Mouse (Mus musculus): ENCODE measurements at regions not wholly inside any gene's neighbourhood (a gene's known extent, or its start where the extent isn't known, plus 50 kb on each side); places are given as distances from the start of the nearest gene placed in this dataset.

DNA sequence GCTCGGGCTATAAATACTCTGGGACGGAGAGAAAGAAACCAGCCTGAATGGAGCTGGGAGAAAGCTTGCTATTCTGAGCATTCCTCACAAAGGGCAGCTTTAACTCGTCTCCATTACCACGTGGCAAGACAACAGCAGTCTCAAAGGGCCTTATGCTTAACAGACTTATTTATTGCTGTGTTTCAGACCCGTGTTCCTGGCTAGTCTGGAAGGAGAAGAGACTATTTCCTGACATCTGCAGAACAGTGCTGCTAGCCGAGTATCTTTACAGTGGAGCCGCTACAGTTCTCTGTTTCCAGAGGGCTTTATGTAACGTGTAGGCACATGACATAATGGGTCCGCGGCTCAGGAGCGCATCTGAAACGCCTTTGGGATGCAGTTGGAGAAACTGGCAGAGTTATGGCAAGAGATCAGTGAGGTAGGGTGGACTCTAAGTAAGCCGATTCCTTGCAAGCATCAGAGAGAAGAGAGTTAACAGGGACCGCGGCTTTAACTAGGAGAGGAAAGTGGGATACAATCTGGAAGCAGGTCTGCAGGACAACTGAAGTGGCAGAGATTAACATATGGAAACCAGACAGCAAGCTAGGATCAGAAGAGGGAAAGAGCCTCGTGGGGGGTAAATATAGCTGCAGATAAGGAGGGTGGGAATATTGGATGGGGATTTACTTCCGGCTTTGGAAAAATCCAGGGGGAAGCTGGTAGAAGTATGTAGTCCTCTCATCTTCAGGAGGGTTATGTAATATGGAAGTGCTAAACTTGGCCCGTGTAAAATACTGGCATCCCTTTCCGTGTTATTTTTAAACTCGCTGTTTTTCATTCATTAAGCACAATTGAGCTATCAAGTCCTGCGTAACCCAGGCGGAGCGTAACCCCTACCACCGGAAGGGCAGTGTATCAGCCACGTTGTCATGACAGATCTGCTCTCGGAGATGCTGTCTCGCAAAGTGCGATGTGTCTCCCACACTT is 229.3 kb upstream of the Prickle1 start:
- TF ChIP-seq CTCF (IDR thresholded peaks at IDR 0.05; ENCODE audit: low read depth) (no peak), EP300 (IDR thresholded peaks at IDR 0.05; ENCODE audit: low read depth) (no peak)
